Mouse (Mus musculus): ENCODE data around the gene Fhod1. TPM values are rescaled to one million over a fixed set of nuclear protein-coding genes. Genes with fewer than 3 reads are reported as not detected.
A peak's percentile ranks its signal among the peaks of the same experiment; 100 is the strongest.

Fhod1 gene
- total RNA-seq (2021), result 10 to 100 TPM; 12.4 to 14.2 TPM
- long read RNA-seq, experiment 1, partial matches to known transcripts, result 5 of 6 reads
- long read RNA-seq, experiment 1, other reads (novel, unspliced or antisense), result 1 of 6 reads
- long read RNA-seq, experiment 2, partial matches to known transcripts, result 1 of 2 reads
- long read RNA-seq, experiment 2, other reads (novel, unspliced or antisense), result 0 of 2 reads

DNA sequence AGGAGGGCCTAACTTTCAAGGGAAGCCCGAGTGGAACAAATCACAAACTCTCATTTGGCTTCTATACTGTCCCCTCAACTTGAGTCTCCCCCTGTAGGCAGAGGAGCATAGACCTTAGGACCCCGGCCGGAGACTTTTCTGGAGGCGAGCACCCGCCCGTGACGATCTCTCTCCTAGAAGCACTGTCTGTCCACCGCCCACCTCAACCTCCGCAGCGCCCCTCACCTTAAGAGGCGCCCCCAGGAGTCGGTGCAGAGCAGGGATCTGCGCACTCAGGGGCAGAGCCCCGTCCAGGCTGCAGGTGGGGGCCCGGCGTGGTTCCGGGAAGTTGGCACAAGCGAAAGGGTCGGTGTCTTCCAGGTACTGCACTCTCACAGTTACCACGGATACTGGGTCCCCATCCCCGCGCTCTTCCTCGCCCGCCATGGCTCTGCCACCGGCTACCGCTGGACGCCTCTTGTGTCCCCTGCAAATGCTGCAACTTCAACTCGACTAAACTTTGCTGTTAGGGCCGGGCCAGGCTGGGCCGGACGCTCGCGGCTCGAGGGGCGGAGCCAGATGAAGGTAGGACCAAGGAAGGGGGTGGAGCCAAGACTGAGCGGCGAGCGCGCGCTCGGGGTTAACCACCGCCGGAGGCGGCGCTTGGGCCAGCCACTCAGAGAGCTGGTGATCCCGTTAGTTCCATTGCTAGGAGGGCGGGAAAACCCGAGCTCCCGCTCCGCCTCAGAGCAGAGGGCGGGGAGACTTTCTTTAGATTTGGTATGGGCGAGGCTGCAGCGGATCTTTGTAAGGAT is at the start of gene Fhod1:
Fhod1 (minus strand) TSS at position 526 of the 794 bp plus-strand sequence.
- peak; percentile 83 to 92 for DNase-seq (ENCODE audit: low spot score in 2 of 2)

GRCm38 (mm10) chr8:105393915-105394314 is 46.2 kb upstream of the Fhod1 start:
- no peak for DNase-seq (ENCODE audit: low spot score in 2 of 2)

- DNase-seq (ENCODE audit: low spot score in 2 of 2), result no peak
These were observed 45.5 kb upstream of the Fhod1 start for GRCm38 (mm10) chr8:105393089-105393787.

DNA sequence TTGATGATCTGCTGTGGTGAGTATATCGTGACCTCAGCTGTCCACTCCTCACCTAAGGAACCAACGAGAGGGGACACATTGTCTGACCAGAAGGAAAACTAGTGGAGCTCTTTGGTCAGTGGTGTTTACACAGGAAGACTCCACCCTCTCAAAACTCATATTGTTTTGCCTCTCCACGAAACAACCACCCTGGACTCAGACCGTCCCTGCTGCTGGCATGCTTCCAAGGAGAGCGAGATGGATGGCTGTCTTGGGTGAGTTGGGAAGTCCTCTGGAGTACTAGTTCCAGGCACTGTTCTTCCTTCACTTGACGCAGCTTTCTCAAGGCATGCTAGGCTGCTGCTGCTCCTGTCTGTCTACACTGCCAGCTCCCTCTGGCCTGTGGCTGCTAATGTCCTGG is 41.3 kb upstream of the Fhod1 start:
- DNase-seq (ENCODE audit: low spot score in 2 of 2), result no peak

DNA sequence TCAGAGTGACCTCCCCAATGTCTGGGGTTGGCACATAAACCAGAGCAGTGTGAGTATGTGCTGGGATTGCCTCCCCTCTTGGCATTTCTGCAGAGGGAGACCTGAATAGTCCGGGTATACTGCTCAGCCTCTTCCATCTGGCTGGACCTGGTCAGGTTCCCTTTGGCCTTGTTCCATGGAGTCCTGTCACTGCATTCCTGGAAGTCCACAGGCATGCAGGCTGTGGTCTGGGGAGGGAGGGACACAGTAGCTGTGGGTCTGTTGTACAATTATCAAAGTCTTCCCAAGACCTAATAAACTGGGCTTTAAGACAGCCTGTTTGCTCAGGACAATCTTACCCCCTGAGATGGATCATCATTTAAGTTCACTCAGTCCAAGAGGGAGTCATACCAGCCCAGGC is 39.4 kb upstream of the Fhod1 start:
- DNase-seq (ENCODE audit: low spot score in 2 of 2), result no peak

DNA sequence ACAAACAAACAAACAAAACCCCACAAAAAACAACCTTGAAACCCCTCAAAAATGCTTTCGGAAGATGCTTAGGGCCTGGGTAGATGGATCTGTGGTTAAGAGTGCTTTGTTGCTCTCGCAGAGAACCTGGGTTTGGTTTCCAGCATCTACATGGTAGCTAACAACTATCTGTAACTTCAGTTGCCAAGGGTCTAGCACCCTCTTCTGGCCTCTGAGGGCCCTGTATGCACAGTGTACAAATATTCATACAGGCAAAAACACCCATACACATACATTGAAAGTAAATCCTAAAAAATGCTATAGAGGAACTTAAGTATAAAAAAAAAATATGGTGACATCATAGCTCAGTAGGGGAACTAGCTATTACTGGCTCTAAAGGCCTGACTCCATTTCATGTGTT is 36.3 kb upstream of the Fhod1 start:
- no peak for DNase-seq (ENCODE audit: low spot score in 2 of 2)

GRCm38 (mm10) chr8:105380308-105380707 is 32.6 kb upstream of the Fhod1 start:
- no peak for DNase-seq (ENCODE audit: low spot score in 2 of 2)

GRCm38 (mm10) chr8:105378673-105379072 is 30.9 kb upstream of the Fhod1 start:
- peak in 1 of 2 experiments; percentile 42 for DNase-seq (ENCODE audit: low spot score in 2 of 2)

- DNase-seq (ENCODE audit: low spot score in 2 of 2), result no peak
These were observed 26.8 kb upstream of the Fhod1 start for GRCm38 (mm10) chr8:105374513-105374966.

GRCm38 (mm10) chr8:105373032-105373431 is 25.3 kb upstream of the Fhod1 start, which contains the start of gene Plekhg4:
Gene Plekhg4, plus strand, starts transcription at chr8:105373274.
- DNase-seq (ENCODE audit: low spot score in 2 of 2), result no peak

DNA sequence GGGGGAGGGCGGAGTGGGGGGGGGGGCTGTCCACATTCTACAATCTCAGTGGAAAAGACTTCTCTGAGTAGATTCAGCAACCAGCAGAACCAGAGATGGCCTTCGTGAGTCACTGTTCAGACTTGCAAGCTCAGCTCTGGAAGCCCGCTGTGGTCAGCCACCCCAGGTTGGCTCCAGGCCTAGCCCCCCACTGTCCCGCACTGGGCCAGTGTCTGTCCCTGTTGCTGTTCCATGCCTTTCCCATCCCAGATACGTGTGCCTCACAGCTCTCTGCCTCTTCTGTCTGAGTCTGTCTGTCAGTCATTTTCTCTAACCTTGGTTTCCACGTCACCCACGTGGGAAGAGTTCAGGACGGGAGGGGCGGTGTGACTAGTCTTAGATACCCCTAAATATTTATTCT is 24.7 kb upstream of the Fhod1 start:
- no peak for DNase-seq (ENCODE audit: low spot score in 2 of 2)

GRCm38 (mm10) chr8:105367107-105367506 is 19.4 kb upstream of the Fhod1 start:
- DNase-seq (ENCODE audit: low spot score in 2 of 2), result no peak

- no peak for DNase-seq (ENCODE audit: low spot score in 2 of 2)
These were observed 14.3 kb upstream of the Fhod1 start for GRCm38 (mm10) chr8:105361751-105362702.

GRCm38 (mm10) chr8:105359646-105360045 is 11.9 kb upstream of the Fhod1 start:
- no peak for DNase-seq (ENCODE audit: low spot score in 2 of 2)

DNA sequence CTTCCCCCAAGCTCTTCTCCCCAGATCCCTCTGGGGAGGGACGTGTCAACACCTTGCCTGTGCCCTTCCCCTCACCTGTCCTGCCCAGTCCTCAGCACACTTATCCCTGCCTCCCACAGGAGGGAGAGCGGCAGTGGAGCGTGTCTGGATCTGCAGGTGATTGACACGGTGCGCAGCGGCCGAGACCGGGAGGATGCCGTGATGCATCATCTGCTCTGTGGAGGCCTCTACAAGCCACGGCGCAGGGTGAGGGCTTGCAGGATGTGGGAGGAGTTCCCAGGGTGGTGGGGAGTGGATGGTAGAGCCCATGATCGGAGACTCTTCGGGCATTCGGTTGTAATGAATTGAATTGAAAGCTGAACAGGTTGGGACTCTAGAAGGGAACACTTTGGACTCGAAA is 11.5 kb upstream of the Fhod1 start:
- no peak for DNase-seq (ENCODE audit: low spot score in 2 of 2)

GRCm38 (mm10) chr8:105356681-105357080 is 8.9 kb upstream of the Fhod1 start:
- no peak for DNase-seq (ENCODE audit: low spot score in 2 of 2)

- no peak for DNase-seq (ENCODE audit: low spot score in 2 of 2)
These were observed 7.6 kb upstream of the Fhod1 start for GRCm38 (mm10) chr8:105355179-105356024.

DNA sequence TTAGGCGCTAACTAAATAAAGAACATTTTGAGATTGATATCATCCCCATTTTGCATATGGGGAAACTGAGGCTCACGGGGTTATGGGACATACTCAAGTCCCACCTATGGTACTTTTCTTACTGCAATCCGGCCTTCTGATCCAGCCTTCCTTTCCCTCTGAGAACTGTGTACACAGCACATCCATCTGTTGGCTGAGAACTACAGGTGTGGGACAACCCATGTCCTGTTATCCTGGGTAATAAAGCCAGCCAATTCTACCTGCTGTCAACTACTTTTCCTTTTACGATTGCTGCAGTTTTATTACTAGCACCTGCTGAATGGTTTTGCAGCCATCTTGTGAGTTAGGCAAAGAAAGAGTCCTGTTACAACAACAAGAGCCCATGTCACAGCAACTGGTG is 6.8 kb upstream of the Fhod1 start:
- DNase-seq (ENCODE audit: low spot score in 2 of 2), result no peak

- DNase-seq (ENCODE audit: low spot score in 2 of 2), result no peak
These were observed 5.9 kb upstream of the Fhod1 start for GRCm38 (mm10) chr8:105353583-105354135.

- no peak for DNase-seq (ENCODE audit: low spot score in 2 of 2)
These were observed 2.4 kb upstream of the Fhod1 start for GRCm38 (mm10) chr8:105350186-105350585.

All from gastrocnemius, postnatal 4 days (tissue).